Mouse (Mus musculus) spleen, adult 2 months (tissue): ENCODE measurements at regions not wholly inside any gene's neighbourhood (a gene's known extent, or its start where the extent isn't known, plus 50 kb on each side); places are given as distances from the start of the nearest gene placed in this dataset.

ENCODE experiments used
- CTCF ChIP-seq: fragments of 200-500 bp; IDR thresholded peaks from 2 replicates; pipeline ENCODE4 v1.5.1; 2011; ENCODE audit warnings: mild to moderate bottlenecking, inconsistent platforms; ENCODE audit not compliant: insufficient read depth, insufficient read length, insufficient replicate concordance; ENCODE audit errors: extremely low read depth
- POLR2A ChIP-seq: fragments of 200-500 bp; IDR thresholded peaks from 2 replicates; pipeline ENCODE4 v1.6.1; 2011; ENCODE audit warnings: low read depth, low read length, inconsistent platforms

DNA sequence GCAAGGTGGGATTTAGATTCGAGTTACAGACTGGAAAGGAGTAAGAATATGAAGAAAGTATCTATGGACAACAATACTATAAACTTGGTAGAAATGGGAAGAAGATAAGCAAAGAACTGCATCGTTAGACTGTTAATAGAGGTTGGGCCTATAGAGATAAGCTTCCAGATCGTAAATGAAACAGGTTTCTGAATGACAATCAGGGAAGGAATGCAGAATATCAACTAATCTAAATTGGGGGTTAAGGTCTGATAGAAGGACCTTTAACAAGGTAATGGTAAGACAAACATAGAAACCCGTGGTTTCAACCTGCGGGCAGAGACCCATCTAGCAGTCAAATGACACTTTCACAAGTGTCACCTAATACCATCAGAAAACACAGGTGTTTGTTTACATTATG lies 201.5 kb downstream of the Snx13 start:
- TF ChIP-seq CTCF = no peak
- no peak for TF ChIP-seq POLR2A
